ENCODE assay signal across 8 mouse cellular contexts in genomic region chr13:45442918-45443535, GRCm38 (mm10). TPM values are rescaled to one million over a fixed set of nuclear protein-coding genes. Genes with fewer than 3 reads are reported as not detected.
DNase-seq lines count a peak whose midpoint lies in the region; ATAC-seq and TF ChIP-seq lines count a peak whose summit lies in the region.

No protein-coding gene starts in this region.

- no peak for DNase-seq in layer of hippocampus, adult 2 months (ENCODE audit: low spot score in 2 of 2)
- no peak for DNase-seq in layer of hippocampus, adult 11-12 months (ENCODE audit: low spot score)
- peak; percentile 15 for DNase-seq in kidney, adult 18-20 months
- peak; percentile 43 for DNase-seq in lung, postnatal 25 days (ENCODE audit: low spot score)
- DNase-seq in thymus, postnatal 25 days = peak; percentile 24
- DNase-seq in urinary bladder, postnatal 14 days (ENCODE audit: low spot score) = no peak

- 77% methylated on average over 8 of the region's 8 CpGs for WGBS in midbrain, embryonic 16.5 days

- TF ChIP-seq CTCF in layer of hippocampus, adult 2 months (conservative IDR thresholded peaks at IDR 0.05) = no peak

- H3K4me3 ChIP-seq in layer of hippocampus, adult 2 months = no peak overlapping the region
- H3K4me3 ChIP-seq in midbrain, embryonic 16.5 days (ENCODE audit: low read depth, low read length) = no peak overlapping the region

- no peaks in the 10 kb centered on the region for H3K36me3 ChIP-seq in midbrain, embryonic 16.5 days (ENCODE audit: control insufficient read depth, insufficient read depth, low read length)

- H3K9ac ChIP-seq in midbrain, embryonic 16.5 days (ENCODE audit: low read depth, low read length) = no peak overlapping the region

- H3K9me3 ChIP-seq in midbrain, embryonic 16.5 days (replicated peaks; ENCODE audit: control insufficient read depth, low read length, poor library complexity, severe bottlenecking) = no peaks in the 10 kb centered on the region

- ATAC-seq in midbrain, embryonic 16.5 days = no peak
- no peak for ATAC-seq in inflammation-experienced regulatory T-cells, adult 6 months

- peak overlapping the region; percentile 12; the same call in 1 of the 2 replicates for H3K27ac ChIP-seq in layer of hippocampus, adult 2 months
- H3K27ac ChIP-seq in midbrain, embryonic 16.5 days (ENCODE audit: low read length) = no peak overlapping the region

- H3K4me2 ChIP-seq in midbrain, embryonic 16.5 days (ENCODE audit: low read length) = no peak overlapping the region

- no peaks in the 10 kb centered on the region for H3K4me1 ChIP-seq in midbrain, embryonic 16.5 days (ENCODE audit: control insufficient read depth, insufficient read depth, low read length)

- H3K27me3 ChIP-seq in midbrain, embryonic 16.5 days (ENCODE audit: control insufficient read depth, insufficient read depth, low read depth, low read length) = no peaks in the 10 kb centered on the region

RNA-seq across cellular contexts. Expression of gene Mylip, which starts 53.5 kb away (rescaled TPM):
- 10 to 100 TPM; 18.8 to 21.0 TPM for total RNA-seq in layer of hippocampus, adult 2 months (2021)
- polyA plus RNA-seq in midbrain, embryonic 16.5 days (2015; fragmentation: Nextera tagmentation; extraction: Ambion mirVana) = 5.6 and 6.6 TPM in 2 replicates
- 10 to 100 TPM in 2 of 3 experiments, 1 to 10 TPM in 1; 9.4 to 14.9 (median 13.6) TPM for polyA plus RNA-seq in inflammation-experienced regulatory T-cells, adult 6 months (2017; shearing (Covaris generic))

Comparison
In these comparisons a context has a peak if more than half of its experiments do, and no peak if none do; other contexts are left out.
1. DNase-seq: peak in kidney, adult 18-20 months (single experiment), lung, postnatal 25 days (single experiment) and thymus, postnatal 25 days (single experiment); none in layer of hippocampus, adult 2 months (0 of 2), layer of hippocampus, adult 11-12 months (single experiment) and urinary bladder, postnatal 14 days (single experiment).